Mouse (Mus musculus): ENCODE data around the gene Spem2.

DNA sequence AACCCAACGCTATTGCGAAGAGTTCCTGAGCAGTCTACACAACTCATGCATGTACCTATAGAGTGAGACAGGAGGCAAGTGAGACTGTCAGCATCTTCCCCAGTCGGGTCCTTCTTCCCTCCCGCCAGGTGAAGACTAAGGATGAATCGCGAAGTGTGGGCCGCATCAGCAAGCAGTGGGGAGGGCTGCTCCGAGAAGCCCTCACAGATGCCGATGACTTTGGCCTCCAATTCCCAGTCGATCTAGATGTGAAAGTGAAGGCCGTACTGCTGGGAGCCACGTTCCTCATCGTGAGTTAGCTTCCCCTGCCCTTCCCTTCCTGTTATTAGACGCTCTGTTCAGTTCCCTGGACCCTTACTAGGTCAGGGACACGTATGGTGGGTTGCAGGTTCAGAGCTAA, 31.6 kb upstream of the Spem2 start:
- TF ChIP-seq GATA1 (IDR thresholded peaks at IDR 0.05; ENCODE audit: low read length) = no peak
- no peak for TF ChIP-seq TAL1 (IDR thresholded peaks at IDR 0.05; ENCODE audit: low read length)
